Mouse (Mus musculus) liver, embryonic 14.5 days (tissue): ENCODE measurements at regions not wholly inside any gene's neighbourhood (a gene's known extent, or its start where the extent isn't known, plus 50 kb on each side); places are given as distances from the start of the nearest gene placed in this dataset.

Experiments
- ATAC-seq: fragments of 200-750 bp; cut with Nextera tagmentation; 2 replicates; pipeline ENCODE4 v1.8.0; 2017; ENCODE audit warnings: moderate number of reproducible peaks, mild to moderate bottlenecking, moderate library complexity; ENCODE audit not compliant: insufficient read depth
- DNase-seq, 3 experiments: peaks; one replicate each; pipeline ENCODE4 v3.0.0-alpha.2; 2012 to 2013; ENCODE audit warnings: low read depth in 3 of 3, low spot score in 3 of 3
- H3K27ac ChIP-seq: fragments of 300-500 bp; sonication (generic); 2 replicates; pipeline ENCODE4 v1.5.1; 2014; ENCODE audit warnings: moderate library complexity, mild to moderate bottlenecking, control low read depth, inconsistent platforms
- H3K27me3 ChIP-seq: fragments of 300-500 bp; sonication (generic); 2 replicates; pipeline ENCODE4 v1.6.1; 2014; ENCODE audit warnings: mild to moderate bottlenecking, low read length, moderate library complexity; ENCODE audit not compliant: control insufficient read depth, insufficient read depth
- H3K36me3 ChIP-seq: fragments of 300-500 bp; sonication (generic); replicated peaks from 2 replicates; pipeline ENCODE4 v1.6.1; 2014; ENCODE audit warnings: low read depth; ENCODE audit not compliant: control insufficient read depth, insufficient read depth
- H3K4me1 ChIP-seq, 2 experiments: fragments of 200-500 bp in 1 of 2; fragments of 300-500 bp in 1 of 2; sonication (generic) in 1 of 2; replicated peaks; 2 replicates each; pipeline ENCODE4 v1.6.1; 2012 to 2014; ENCODE audit warnings: antibody characterized with exemption in 1 of 2, inconsistent platforms in 1 of 2, low read length in 1 of 2; ENCODE audit not compliant: control insufficient read depth in 2 of 2, insufficient read depth in 2 of 2
- H3K4me2 ChIP-seq: fragments of 300-500 bp; sonication (generic); 2 replicates; pipeline ENCODE4 v1.6.1; 2014; ENCODE audit warnings: low read depth, mild to moderate bottlenecking, control low read depth, moderate library complexity
- H3K4me3 ChIP-seq, 2 experiments: fragments of 200-500 bp in 1 of 2; fragments of 300-500 bp in 1 of 2; sonication (generic) in 1 of 2; 2 replicates each; pipeline ENCODE4 v1.5.1; 2012 to 2014; ENCODE audit warnings: low read depth in 2 of 2, low read length in 2 of 2, mild to moderate bottlenecking in 2 of 2, control low read depth in 1 of 2, inconsistent platforms in 1 of 2, moderate library complexity in 1 of 2; ENCODE audit not compliant: insufficient read depth in 1 of 2
- H3K9ac ChIP-seq: fragments of 300-500 bp; sonication (generic); replicated peaks from 2 replicates; pipeline ENCODE4 v1.6.1; 2014; ENCODE audit warnings: mild to moderate bottlenecking, control low read depth, moderate library complexity
- H3K9me3 ChIP-seq: fragments of 300-500 bp; sonication (generic); 2 replicates; pipeline ENCODE4 v1.6.1; 2016; ENCODE audit warnings: low read length, mixed read lengths; ENCODE audit not compliant: control insufficient read depth
- CTCF ChIP-seq: IDR thresholded peaks from 2 replicates; pipeline ENCODE4 v1.5.1; 2016; ENCODE audit warnings: antibody characterized with exemption, low read depth, control low read depth
- EP300 ChIP-seq: IDR thresholded peaks from 2 replicates; pipeline ENCODE4 v1.6.1; 2016; ENCODE audit warnings: antibody characterized with exemption, low read depth
- WGBS: fragments of 180-500 bp; shearing (Covaris S2); extraction: QIAGEN DNeasy Blood & Tissue Kit; methylation state at CpG from one replicate; pipeline ENCODE4 v1.1.7; 2014; ENCODE audit not compliant: insufficient replicate concordance; 5-methylcytosine and 5-hydroxymethylcytosine counted together

DNA sequence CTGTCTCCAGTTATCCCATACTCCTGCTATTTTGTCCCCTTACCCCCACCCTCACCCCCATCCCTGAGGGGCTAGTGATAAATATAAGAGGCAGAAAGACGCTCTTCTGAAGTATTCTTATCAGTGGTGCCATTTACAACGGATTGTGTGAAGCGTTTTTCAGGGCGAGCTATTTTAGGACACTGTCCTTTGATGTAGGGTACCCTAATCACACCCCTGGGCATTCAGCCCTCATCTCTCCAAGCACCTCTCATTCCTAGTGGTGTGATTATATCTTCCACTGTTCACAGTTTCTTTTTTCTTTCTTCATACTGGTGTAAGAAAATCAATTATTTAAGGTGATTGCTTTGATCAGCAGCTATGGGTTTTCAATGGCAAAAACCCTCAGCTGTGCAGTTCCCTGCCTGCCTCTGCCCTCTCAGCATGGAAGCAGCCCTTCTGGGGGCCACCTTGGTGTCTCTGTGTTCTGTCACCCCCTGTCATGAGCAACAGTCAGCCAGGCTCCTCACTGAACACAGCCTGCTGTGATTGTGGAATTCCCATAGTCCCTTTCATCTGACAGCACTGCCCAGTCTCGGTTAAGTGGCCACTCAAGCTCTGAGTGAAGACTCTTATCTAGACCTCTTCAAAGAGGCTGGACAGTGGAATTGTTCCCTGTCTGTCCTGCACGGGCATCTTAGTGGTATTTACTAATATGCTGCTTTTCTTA lies 196.7 kb upstream of the Id2 start:
- no peak for DNase-seq
- no peak overlapping the region for H3K4me2 ChIP-seq
- no peaks in the 10 kb centered on the region for H3K27me3 ChIP-seq
- H3K4me1 ChIP-seq, result peaks cover 0 to 14% of the 10 kb centered on the region in 2 experiments; a peak in 2 of 4 replicates
- H3K36me3 ChIP-seq, result no peaks in the 10 kb centered on the region
- no peak for TF ChIP-seq CTCF
- no peak for TF ChIP-seq EP300
- H3K9ac ChIP-seq, result no peak overlapping the region
- no peaks in the 10 kb centered on the region for H3K9me3 ChIP-seq
- 18% methylated on average over 6 of the region's 6 CpGs for WGBS
- no peak for ATAC-seq
- no peak overlapping the region for H3K27ac ChIP-seq
- no peak overlapping the region for H3K4me3 ChIP-seq

DNA sequence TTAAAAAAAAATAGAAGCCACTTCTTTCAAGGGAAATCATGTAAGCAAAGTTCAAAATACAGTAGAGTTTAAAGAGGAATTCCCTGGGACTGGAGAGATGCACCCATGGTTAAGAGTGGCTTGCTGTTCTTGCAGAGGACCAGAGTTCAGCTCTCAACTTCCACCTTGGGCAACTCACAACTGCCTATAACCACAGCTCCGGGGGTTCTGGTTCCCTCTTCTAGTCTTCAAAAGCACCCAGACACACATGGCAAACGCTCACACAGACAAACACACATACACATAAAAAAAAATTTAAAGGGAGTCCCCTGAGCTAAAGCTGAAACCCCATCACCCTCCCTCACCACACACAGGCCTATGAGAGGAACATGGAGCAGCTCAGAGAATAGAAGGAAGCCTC lies 192.4 kb upstream of the Id2 start:
- no peak for ATAC-seq
- Histone ChIP-seq H3K9ac (no peak overlapping the region), H3K9me3 (no peaks in the 10 kb centered on the region), H3K4me2 (no peak overlapping the region), H3K4me3 (no peak overlapping the region), H3K4me1 (peaks cover 0 to 7% of the 10 kb centered on the region in 2 experiments; a peak in 1 of 4 replicates), H3K27me3 (no peaks in the 10 kb centered on the region), H3K36me3 (no peaks in the 10 kb centered on the region), H3K27ac (no peak overlapping the region)
- 46% methylated on average over 2 of the region's 2 CpGs for WGBS
- no peak for TF ChIP-seq EP300
- no peak for TF ChIP-seq CTCF
- no peak for DNase-seq

DNA sequence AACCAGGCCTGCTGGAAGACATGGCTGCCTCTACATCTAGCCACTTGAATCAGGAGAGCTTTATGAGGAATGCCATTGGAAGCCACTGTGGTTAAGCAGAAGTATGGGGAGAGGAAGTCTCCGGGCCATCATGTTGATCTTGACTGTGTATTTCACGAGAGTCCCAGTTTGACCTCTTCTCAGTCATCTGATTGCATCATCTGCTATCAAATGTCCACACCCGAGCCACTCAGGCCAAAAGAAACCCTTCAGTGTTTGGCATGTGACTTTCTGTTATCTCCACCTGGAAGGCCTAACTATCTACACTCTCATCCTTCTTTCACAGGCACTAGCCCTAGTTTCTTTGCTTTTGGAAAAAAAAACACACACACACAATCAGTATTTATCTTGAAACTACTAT lies 186.9 kb upstream of the Id2 start:
- Histone ChIP-seq H3K4me3 (no peak overlapping the region), H3K36me3 (no peaks in the 10 kb centered on the region), H3K9me3 (no peaks in the 10 kb centered on the region), H3K4me2 (no peak overlapping the region), H3K9ac (no peak overlapping the region), H3K4me1 (0 out of 4 replicates have a peak, but pooled peaks cover 0 to 3% of the 10 kb centered on the region in 2 experiments), H3K27ac (no peak overlapping the region), H3K27me3 (no peaks in the 10 kb centered on the region)
- no peak for TF ChIP-seq EP300
- TF ChIP-seq CTCF, result no peak
- ATAC-seq (no peak), DNase-seq (no peak)
- WGBS, result 18% methylated on average over 3 of the region's 3 CpGs

DNA sequence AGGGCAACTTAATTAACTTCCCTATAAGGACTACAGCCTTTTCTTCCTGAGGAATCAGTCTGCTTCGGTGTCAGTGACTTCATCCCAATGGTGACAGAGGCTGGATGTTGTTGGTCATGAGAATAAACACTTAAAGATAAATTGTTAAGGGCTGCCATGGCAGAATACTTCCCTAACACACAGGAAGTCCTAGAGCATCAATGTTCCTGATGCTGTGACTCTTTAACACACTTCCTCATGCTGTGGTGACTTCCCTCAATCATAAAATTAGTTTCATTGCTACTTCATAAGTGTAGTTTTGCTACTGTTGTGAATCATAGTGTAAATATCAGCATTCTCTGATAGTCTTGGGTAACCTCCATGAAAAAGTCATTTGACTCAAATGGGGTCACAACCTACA lies 184.5 kb upstream of the Id2 start:
- WGBS, result 19% methylated on average over 1 of the region's 1 CpGs
- H3K4me3 ChIP-seq, result no peak overlapping the region

DNA sequence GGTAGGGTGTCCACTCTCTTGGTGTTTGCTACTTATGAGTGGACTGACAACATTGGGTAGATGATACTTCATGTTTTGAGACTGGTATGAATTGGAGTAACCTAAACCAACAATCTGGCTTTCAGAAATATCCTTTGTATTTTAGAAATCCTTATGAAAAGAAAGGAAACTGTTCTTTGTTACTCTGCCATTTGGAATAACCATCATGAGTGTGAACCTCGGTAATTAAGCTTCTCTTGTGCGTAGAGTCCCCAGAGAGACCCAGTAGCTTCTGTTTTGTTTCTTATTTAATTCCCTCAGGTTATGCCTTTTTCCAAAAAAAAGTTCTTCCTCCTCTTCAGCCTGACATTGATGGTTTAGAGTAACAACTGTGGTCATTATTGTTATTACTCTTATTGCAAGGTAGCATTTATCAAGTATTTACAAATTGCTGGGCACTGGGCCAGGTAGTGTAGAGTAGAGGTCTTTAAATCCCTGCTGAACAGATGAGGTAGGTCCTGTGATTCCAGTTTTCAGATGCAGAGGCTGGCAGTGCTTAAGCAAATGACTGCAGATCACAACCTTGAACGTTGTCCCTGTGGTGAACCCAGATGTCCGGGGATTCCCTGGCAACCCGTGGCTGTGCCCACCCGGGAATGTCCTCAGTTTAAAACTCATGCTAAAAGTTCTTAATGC lies 176.8 kb upstream of the Id2 start:
- DNase-seq (no peak), ATAC-seq (no peak)
- 47% methylated on average over 6 of the region's 6 CpGs for WGBS
- H3K4me2 ChIP-seq, result no peak overlapping the region
- H3K27me3 ChIP-seq, result no peaks in the 10 kb centered on the region
- no peak overlapping the region for H3K4me3 ChIP-seq
- peaks cover 0 to 12% of the 10 kb centered on the region in 2 experiments; a peak in 3 of 4 replicates for H3K4me1 ChIP-seq
- H3K27ac ChIP-seq, result no peak overlapping the region
- H3K9ac ChIP-seq, result no peak overlapping the region
- H3K9me3 ChIP-seq, result no peaks in the 10 kb centered on the region
- TF ChIP-seq CTCF (no peak), EP300 (no peak)
- H3K36me3 ChIP-seq, result no peaks in the 10 kb centered on the region

More for the DNA sequence above, 184.5 kb upstream of the Id2 start:
- Histone ChIP-seq H3K27ac (no peak overlapping the region), H3K9me3 (no peaks in the 10 kb centered on the region), H3K36me3 (no peaks in the 10 kb centered on the region), H3K4me2 (no peak overlapping the region), H3K9ac (no peak overlapping the region), H3K27me3 (no peaks in the 10 kb centered on the region), H3K4me1 (0 out of 4 replicates have a peak, but pooled peaks cover 0 to 3% of the 10 kb centered on the region in 2 experiments)
- no peak for ATAC-seq
- TF ChIP-seq CTCF (no peak), EP300 (no peak)
- no peak for DNase-seq
